Mouse (Mus musculus): Measurements from ENCODE around the gene Glt28d2. TPM values are rescaled to one million over a fixed set of nuclear protein-coding genes. Genes with fewer than 3 reads are reported as not detected.

Glt28d2 gene
- polyA plus RNA-seq, 1 experiment from 2014 or later: 0.07 TPM

GRCm38 (mm10) chr3:85859311-85859710, 28.0 kb downstream of the Glt28d2 start:
- Histone ChIP-seq H3K27ac (no peak overlapping the region), H3K9me3 (no peaks in the 10 kb centered on the region), H3K4me3 (no peak overlapping the region), H3K36me3 (no peaks in the 10 kb centered on the region), H3K27me3 (ENCODE audit: insufficient read depth, poor library complexity, severe bottlenecking) (no peaks in the 10 kb centered on the region), H3K4me1 (replicated peaks) (peaks cover 20% of the 10 kb centered on the region)
- WGBS: 51% methylated on average over 6 of the region's 6 CpGs
- DNase-seq (ENCODE audit: low spot score): no peak

GRCm38 (mm10) chr3:85858140-85859135, 28.9 kb downstream of the Glt28d2 start:
- no peak overlapping the region; the same call in 1 of the 2 replicates for H3K27ac ChIP-seq
- H3K4me1 ChIP-seq (replicated peaks): peaks cover 14% of the 10 kb centered on the region
- no peaks in the 10 kb centered on the region for H3K36me3 ChIP-seq
- no peak overlapping the region for H3K4me3 ChIP-seq
- DNase-seq (ENCODE audit: low spot score): no peak
- no peaks in the 10 kb centered on the region for H3K9me3 ChIP-seq
- no peaks in the 10 kb centered on the region for H3K27me3 ChIP-seq (ENCODE audit: insufficient read depth, poor library complexity, severe bottlenecking)
- WGBS: 76% methylated on average over 11 of the region's 11 CpGs

- no peaks in the 10 kb centered on the region for H3K36me3 ChIP-seq
- no peak for DNase-seq (ENCODE audit: low spot score)
- no peak overlapping the region for H3K27ac ChIP-seq
- WGBS: 18% methylated on average over 4 of the region's 4 CpGs
- no peaks in the 10 kb centered on the region for H3K9me3 ChIP-seq
- H3K4me1 ChIP-seq (replicated peaks): peaks cover 14% of the 10 kb centered on the region
- H3K27me3 ChIP-seq (ENCODE audit: insufficient read depth, poor library complexity, severe bottlenecking): no peaks in the 10 kb centered on the region
- no peak overlapping the region for H3K4me3 ChIP-seq
Observed at GRCm38 (mm10) chr3:85857083-85857482, 30.2 kb downstream of the Glt28d2 start.

- Histone ChIP-seq H3K27me3 (ENCODE audit: insufficient read depth, poor library complexity, severe bottlenecking) (no peaks in the 10 kb centered on the region), H3K27ac (no peak overlapping the region), H3K36me3 (no peaks in the 10 kb centered on the region)
Observed at GRCm38 (mm10) chr3:85855947-85856346, 31.4 kb downstream of the Glt28d2 start.

GRCm38 (mm10) chr3:85855043-85855442, 32.3 kb downstream of the Glt28d2 start:
- Histone ChIP-seq H3K9me3 (no peaks in the 10 kb centered on the region), H3K36me3 (no peaks in the 10 kb centered on the region), H3K27me3 (ENCODE audit: insufficient read depth, poor library complexity, severe bottlenecking) (no peaks in the 10 kb centered on the region), H3K4me1 (replicated peaks) (peaks cover 14% of the 10 kb centered on the region), H3K4me3 (no peak overlapping the region), H3K27ac (no peak overlapping the region)
- 89% methylated on average over 3 of the region's 3 CpGs for WGBS
- DNase-seq (ENCODE audit: low spot score): no peak

More at GRCm38 (mm10) chr3:85855947-85856346, 31.4 kb downstream of the Glt28d2 start:
- Histone ChIP-seq H3K4me1 (replicated peaks) (peaks cover 14% of the 10 kb centered on the region), H3K4me3 (no peak overlapping the region), H3K9me3 (no peaks in the 10 kb centered on the region)
- no peak for DNase-seq (ENCODE audit: low spot score)
- 90% methylated on average over 5 of the region's 5 CpGs for whole genome bisulfite sequencing

- H3K4me1 ChIP-seq (replicated peaks): peaks cover 14% of the 10 kb centered on the region
- H3K9me3 ChIP-seq: no peaks in the 10 kb centered on the region
- WGBS: 90% methylated on average over 6 of the region's 6 CpGs
- no peaks in the 10 kb centered on the region for H3K36me3 ChIP-seq
- H3K27me3 ChIP-seq (ENCODE audit: insufficient read depth, poor library complexity, severe bottlenecking): no peaks in the 10 kb centered on the region
- DNase-seq (ENCODE audit: low spot score): no peak
- H3K27ac ChIP-seq: no peak overlapping the region
- no peak overlapping the region for H3K4me3 ChIP-seq
Observed at GRCm38 (mm10) chr3:85854143-85854542, 33.2 kb downstream of the Glt28d2 start.

GRCm38 (mm10) chr3:85853715-85854114, 33.6 kb downstream of the Glt28d2 start:
- H3K27me3 ChIP-seq (ENCODE audit: insufficient read depth, poor library complexity, severe bottlenecking): no peaks in the 10 kb centered on the region
- DNase-seq (ENCODE audit: low spot score): no peak
- no peak overlapping the region for H3K4me3 ChIP-seq
- H3K36me3 ChIP-seq: no peaks in the 10 kb centered on the region
- H3K9me3 ChIP-seq: no peaks in the 10 kb centered on the region
- peaks cover 12% of the 10 kb centered on the region for H3K4me1 ChIP-seq (replicated peaks)
- WGBS: 92% methylated on average over 4 of the region's 4 CpGs
- no peak overlapping the region for H3K27ac ChIP-seq

- no peak overlapping the region for H3K4me3 ChIP-seq
- no peaks in the 10 kb centered on the region for H3K36me3 ChIP-seq
- H3K9me3 ChIP-seq: no peaks in the 10 kb centered on the region
- WGBS: 92% methylated on average over 1 of the region's 1 CpGs
- no peak for DNase-seq (ENCODE audit: low spot score)
- H3K4me1 ChIP-seq (replicated peaks): no peaks in the 10 kb centered on the region
- no peak overlapping the region for H3K27ac ChIP-seq
- H3K27me3 ChIP-seq (ENCODE audit: insufficient read depth, poor library complexity, severe bottlenecking): no peaks in the 10 kb centered on the region
Observed at GRCm38 (mm10) chr3:85850079-85850478, 37.2 kb downstream of the Glt28d2 start.

GRCm38 (mm10) chr3:85846316-85846715, 41.0 kb downstream of the Glt28d2 start:
- Histone ChIP-seq H3K4me1 (replicated peaks) (peaks cover 6% of the 10 kb centered on the region; the same call in 1 of the 2 replicates), H3K36me3 (no peaks in the 10 kb centered on the region), H3K27me3 (ENCODE audit: insufficient read depth, poor library complexity, severe bottlenecking) (no peaks in the 10 kb centered on the region), H3K9me3 (no peaks in the 10 kb centered on the region), H3K27ac (no peak overlapping the region), H3K4me3 (no peak overlapping the region)
- WGBS: 94% methylated on average over 1 of the region's 1 CpGs
- DNase-seq (ENCODE audit: low spot score): no peak

- Histone ChIP-seq H3K27ac (no peak overlapping the region), H3K9me3 (no peaks in the 10 kb centered on the region), H3K36me3 (no peaks in the 10 kb centered on the region), H3K4me3 (no peak overlapping the region), H3K4me1 (replicated peaks) (peaks cover 6% of the 10 kb centered on the region; the same call in 1 of the 2 replicates), H3K27me3 (ENCODE audit: insufficient read depth, poor library complexity, severe bottlenecking) (no peaks in the 10 kb centered on the region)
- DNase-seq (ENCODE audit: low spot score): no peak
- WGBS: 87% methylated on average over 6 of the region's 6 CpGs
Observed at GRCm38 (mm10) chr3:85845341-85845740, 42.0 kb downstream of the Glt28d2 start.

- no peak for DNase-seq (ENCODE audit: low spot score)
- Histone ChIP-seq H3K4me1 (replicated peaks) (peaks cover 6% of the 10 kb centered on the region; the same call in 1 of the 2 replicates), H3K27ac (no peak overlapping the region), H3K9me3 (no peaks in the 10 kb centered on the region), H3K27me3 (ENCODE audit: insufficient read depth, poor library complexity, severe bottlenecking) (no peaks in the 10 kb centered on the region), H3K36me3 (no peaks in the 10 kb centered on the region), H3K4me3 (no peak overlapping the region)
Observed at GRCm38 (mm10) chr3:85842881-85843218, 44.5 kb downstream of the Glt28d2 start.

- 65% methylated on average over 9 of the region's 9 CpGs for WGBS
- H3K36me3 ChIP-seq: no peaks in the 10 kb centered on the region
- no peak overlapping the region for H3K4me3 ChIP-seq
- H3K4me1 ChIP-seq (replicated peaks): peaks cover 6% of the 10 kb centered on the region; the same call in 1 of the 2 replicates
- H3K9me3 ChIP-seq: no peaks in the 10 kb centered on the region
- no peak for DNase-seq (ENCODE audit: low spot score)
- H3K27me3 ChIP-seq (ENCODE audit: insufficient read depth, poor library complexity, severe bottlenecking): no peaks in the 10 kb centered on the region
- peak overlapping the region; percentile 54 for H3K27ac ChIP-seq
Observed at GRCm38 (mm10) chr3:85842177-85842880, 45.0 kb downstream of the Glt28d2 start.
